Mouse (Mus musculus): ENCODE measurements around the gene Wdr49. TPM values are rescaled to one million over a fixed set of nuclear protein-coding genes. Genes with fewer than 3 reads are reported as not detected.

Wdr49 gene
- not detected for polyA plus RNA-seq (2017; shearing (Covaris generic))

DNA sequence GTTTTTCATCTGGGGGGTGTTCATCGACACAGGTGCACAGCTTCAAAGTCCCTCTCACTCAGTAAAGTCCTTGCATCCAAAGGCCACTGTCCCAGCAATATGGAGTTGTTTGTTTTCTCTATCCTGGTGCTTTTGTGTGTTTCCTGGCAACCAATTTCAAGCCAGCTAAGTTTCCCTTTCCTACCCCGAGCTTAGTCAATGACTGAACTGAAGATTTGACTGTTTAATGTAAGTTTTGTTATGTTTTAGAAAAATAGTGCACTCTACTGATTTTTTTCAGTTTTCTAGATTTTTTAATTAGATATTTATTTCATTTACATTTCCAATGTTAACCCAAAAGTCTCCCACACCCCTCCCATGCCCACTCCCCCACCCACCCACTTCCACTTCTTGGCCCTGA is at the start of gene Wdr49:
Wdr49 (minus strand) TSS at position 101 of the 400 bp plus-strand sequence.

GRCm38 (mm10) chr3:75269978-75270377 is 212.0 kb downstream of the Wdr49 start, which contains the start of gene Serpini2:
Gene Serpini2, minus strand, starts transcription at chr3:75270078.

Other genes starting within 250 kb of the Wdr49 start
- not detected for gene Serpini2, start 212.1 kb downstream of the Wdr49 start, polyA plus RNA-seq (2017; shearing (Covaris generic))
- gene Pdcd10, start 74.7 kb upstream of the Wdr49 start, polyA plus RNA-seq (2017; shearing (Covaris generic)) = 209 TPM
- 27.7 TPM for gene Serpini1, start 75.4 kb upstream of the Wdr49 start, polyA plus RNA-seq (2017; shearing (Covaris generic))